Mouse (Mus musculus): Measurements from ENCODE around the gene Igdcc3. TPM values are rescaled to one million over a fixed set of nuclear protein-coding genes. Genes with fewer than 3 reads are reported as not detected.

The Igdcc3 gene
- 4.8 and 5.5 TPM in 2 replicates for polyA plus RNA-seq (2014; fragmentation: Nextera tagmentation; extraction: Ambion mirVana)

GRCm38 (mm10) chr9:65140936-65141305 lies at the start of gene Igdcc3:
TSS of gene Igdcc3 (plus strand) at chr9:65141189.
- Histone ChIP-seq H3K9ac (ENCODE audit: low read depth, low read length) (peak within 1 kb of the TSS; percentile 54), H3K4me3 (ENCODE audit: low read depth, low read length) (peak within 1 kb of the TSS; percentile 69), H3K27ac (ENCODE audit: low read depth, low read length) (peak within 1 kb of the TSS; percentile 49), H3K36me3 (ENCODE audit: control insufficient read depth, insufficient read depth, low read length) (no peaks in the 10 kb centered on the region; the same call in 1 of the 2 replicates), H3K9me3 (ENCODE audit: control insufficient read depth, low read length) (no peaks in the 10 kb centered on the region), H3K4me2 (peak within 1 kb of the TSS; percentile 95), H3K4me1 (replicated peaks; ENCODE audit: control insufficient read depth, insufficient read depth, low read length) (no peaks in the 10 kb centered on the region; the same call in 1 of the 2 replicates), H3K27me3 (replicated peaks; ENCODE audit: control insufficient read depth, insufficient read depth, low read length) (peaks cover 61% of the 10 kb centered on the region)
- ATAC-seq (replicated peaks; ENCODE audit: low FRiP score) (peak; percentile 43; the same call in 1 of the 2 replicates), DNase-seq (ENCODE audit: low spot score) (peak; percentile 69)
- WGBS: under 1% methylated on average over 42 of the region's 48 CpGs

- ATAC-seq (replicated peaks; ENCODE audit: low FRiP score) (no peak), DNase-seq (ENCODE audit: low spot score) (peak; percentile 50)
- Histone ChIP-seq H3K27me3 (replicated peaks; ENCODE audit: control insufficient read depth, insufficient read depth, low read length) (no peaks in the 10 kb centered on the region), H3K36me3 (ENCODE audit: control insufficient read depth, insufficient read depth, low read length) (no peaks in the 10 kb centered on the region), H3K4me3 (ENCODE audit: low read depth, low read length) (no peak overlapping the region), H3K9ac (ENCODE audit: low read depth, low read length) (no peak overlapping the region), H3K9me3 (ENCODE audit: control insufficient read depth, low read length) (no peaks in the 10 kb centered on the region), H3K27ac (ENCODE audit: low read depth, low read length) (no peak overlapping the region), H3K4me1 (replicated peaks; ENCODE audit: control insufficient read depth, insufficient read depth, low read length) (no peaks in the 10 kb centered on the region), H3K4me2 (no peak overlapping the region)
- 45% methylated on average over 6 of the region's 6 CpGs for WGBS
Observed at GRCm38 (mm10) chr9:65094237-65094636, 46.8 kb upstream of the Igdcc3 start.

GRCm38 (mm10) chr9:65100991-65101685 lies 39.9 kb upstream of the Igdcc3 start, which contains the start of gene Igdcc4:
TSS of gene Igdcc4 (plus strand) at chr9:65101486.
- peaks cover 38% of the 10 kb centered on the region for H3K27me3 ChIP-seq (replicated peaks; ENCODE audit: control insufficient read depth, insufficient read depth, low read length)
- ATAC-seq (replicated peaks; ENCODE audit: low FRiP score): peak; percentile 37; the same call in 1 of the 2 replicates
- H3K4me2 ChIP-seq: peak within 1 kb of the TSS; percentile 98
- H3K4me1 ChIP-seq (replicated peaks; ENCODE audit: control insufficient read depth, insufficient read depth, low read length): peaks cover 11% of the 10 kb centered on the region
- 2% methylated on average over 58 of the region's 76 CpGs for WGBS
- peak; percentile 49 for DNase-seq (ENCODE audit: low spot score)
- H3K9me3 ChIP-seq (ENCODE audit: control insufficient read depth, low read length): 0 out of 2 replicates have a peak, but pooled peaks cover 2% of the 10 kb centered on the region
- peak within 1 kb of the TSS; percentile 69 for H3K9ac ChIP-seq (ENCODE audit: low read depth, low read length)
- H3K36me3 ChIP-seq (ENCODE audit: control insufficient read depth, insufficient read depth, low read length): no peaks in the 10 kb centered on the region
- peak within 1 kb of the TSS; percentile 67 for H3K4me3 ChIP-seq (ENCODE audit: low read depth, low read length)
- peak within 1 kb of the TSS; percentile 78 for H3K27ac ChIP-seq (ENCODE audit: low read depth, low read length)

- peak; percentile 71 for DNase-seq (ENCODE audit: low spot score)
- peak overlapping the region; percentile 78 for H3K27ac ChIP-seq (ENCODE audit: low read depth, low read length)
Observed at GRCm38 (mm10) chr9:65101686-65102376, 39.2 kb upstream of the Igdcc3 start.

GRCm38 (mm10) chr9:65102377-65103172 lies 38.4 kb upstream of the Igdcc3 start:
- Histone ChIP-seq H3K27ac (ENCODE audit: low read depth, low read length) (peak overlapping the region; percentile 78), H3K36me3 (ENCODE audit: control insufficient read depth, insufficient read depth, low read length) (no peaks in the 10 kb centered on the region), H3K9ac (ENCODE audit: low read depth, low read length) (peak overlapping the region; percentile 69), H3K4me2 (peak overlapping the region; percentile 98), H3K4me1 (replicated peaks; ENCODE audit: control insufficient read depth, insufficient read depth, low read length) (peaks cover 14% of the 10 kb centered on the region), H3K4me3 (ENCODE audit: low read depth, low read length) (peak overlapping the region; percentile 67), H3K9me3 (ENCODE audit: control insufficient read depth, low read length) (0 out of 2 replicates have a peak, but pooled peaks cover 2% of the 10 kb centered on the region), H3K27me3 (replicated peaks; ENCODE audit: control insufficient read depth, insufficient read depth, low read length) (peaks cover 40% of the 10 kb centered on the region)
- WGBS: 6% methylated on average over 36 of the region's 36 CpGs
- ATAC-seq (replicated peaks; ENCODE audit: low FRiP score) (peak; percentile 35; the same call in 1 of the 2 replicates), DNase-seq (ENCODE audit: low spot score) (no peak)

More at GRCm38 (mm10) chr9:65101686-65102376, 39.2 kb upstream of the Igdcc3 start:
- peaks cover 14% of the 10 kb centered on the region for H3K4me1 ChIP-seq (replicated peaks; ENCODE audit: control insufficient read depth, insufficient read depth, low read length)
- no peaks in the 10 kb centered on the region for H3K36me3 ChIP-seq (ENCODE audit: control insufficient read depth, insufficient read depth, low read length)
- WGBS: 2% methylated on average over 39 of the region's 39 CpGs
- 0 out of 2 replicates have a peak, but pooled peaks cover 2% of the 10 kb centered on the region for H3K9me3 ChIP-seq (ENCODE audit: control insufficient read depth, low read length)
- peaks cover 39% of the 10 kb centered on the region for H3K27me3 ChIP-seq (replicated peaks; ENCODE audit: control insufficient read depth, insufficient read depth, low read length)
- H3K4me3 ChIP-seq (ENCODE audit: low read depth, low read length): peak overlapping the region; percentile 67
- H3K9ac ChIP-seq (ENCODE audit: low read depth, low read length): peak overlapping the region; percentile 69
- peak; percentile 56; the same call in 1 of the 2 replicates for ATAC-seq (replicated peaks; ENCODE audit: low FRiP score)
- peak overlapping the region; percentile 98 for H3K4me2 ChIP-seq

GRCm38 (mm10) chr9:65103173-65103752 lies 37.7 kb upstream of the Igdcc3 start:
- 0 out of 2 replicates have a peak, but pooled peaks cover 2% of the 10 kb centered on the region for H3K9me3 ChIP-seq (ENCODE audit: control insufficient read depth, low read length)
- ATAC-seq (replicated peaks; ENCODE audit: low FRiP score) (no peak), DNase-seq (ENCODE audit: low spot score) (no peak)
- H3K9ac ChIP-seq (ENCODE audit: low read depth, low read length): no peak overlapping the region; the same call in 1 of the 2 replicates
- peak overlapping the region; percentile 98 for H3K4me2 ChIP-seq
- H3K36me3 ChIP-seq (ENCODE audit: control insufficient read depth, insufficient read depth, low read length): no peaks in the 10 kb centered on the region
- peak overlapping the region; percentile 67 for H3K4me3 ChIP-seq (ENCODE audit: low read depth, low read length)
- peaks cover 42% of the 10 kb centered on the region for H3K27me3 ChIP-seq (replicated peaks; ENCODE audit: control insufficient read depth, insufficient read depth, low read length)
- H3K27ac ChIP-seq (ENCODE audit: low read depth, low read length): no peak overlapping the region
- H3K4me1 ChIP-seq (replicated peaks; ENCODE audit: control insufficient read depth, insufficient read depth, low read length): peaks cover 14% of the 10 kb centered on the region
- 26% methylated on average over 8 of the region's 8 CpGs for WGBS

- H3K36me3 ChIP-seq (ENCODE audit: control insufficient read depth, insufficient read depth, low read length): no peaks in the 10 kb centered on the region
- H3K9me3 ChIP-seq (ENCODE audit: control insufficient read depth, low read length): no peaks in the 10 kb centered on the region
- no peak overlapping the region for H3K27ac ChIP-seq (ENCODE audit: low read depth, low read length)
- H3K4me2 ChIP-seq: no peak overlapping the region
- no peak for DNase-seq (ENCODE audit: low spot score)
- H3K4me3 ChIP-seq (ENCODE audit: low read depth, low read length): no peak overlapping the region
- peaks cover 14% of the 10 kb centered on the region for H3K4me1 ChIP-seq (replicated peaks; ENCODE audit: control insufficient read depth, insufficient read depth, low read length)
- no peak overlapping the region for H3K9ac ChIP-seq (ENCODE audit: low read depth, low read length)
- 79% methylated on average over 4 of the region's 4 CpGs for whole genome bisulfite sequencing
- H3K27me3 ChIP-seq (replicated peaks; ENCODE audit: control insufficient read depth, insufficient read depth, low read length): peaks cover 48% of the 10 kb centered on the region
- no peak for ATAC-seq (replicated peaks; ENCODE audit: low FRiP score)
Observed at GRCm38 (mm10) chr9:65106821-65107220, 34.2 kb upstream of the Igdcc3 start.

GRCm38 (mm10) chr9:65107893-65108292 lies 33.1 kb upstream of the Igdcc3 start:
- H3K36me3 ChIP-seq (ENCODE audit: control insufficient read depth, insufficient read depth, low read length): no peaks in the 10 kb centered on the region
- no peak overlapping the region for H3K4me2 ChIP-seq
- peaks cover 12% of the 10 kb centered on the region for H3K4me1 ChIP-seq (replicated peaks; ENCODE audit: control insufficient read depth, insufficient read depth, low read length)
- no peak for ATAC-seq (replicated peaks; ENCODE audit: low FRiP score)
- no peaks in the 10 kb centered on the region for H3K9me3 ChIP-seq (ENCODE audit: control insufficient read depth, low read length)
- no peak overlapping the region for H3K4me3 ChIP-seq (ENCODE audit: low read depth, low read length)
- WGBS: 83% methylated on average over 1 of the region's 1 CpGs
- peaks cover 38% of the 10 kb centered on the region for H3K27me3 ChIP-seq (replicated peaks; ENCODE audit: control insufficient read depth, insufficient read depth, low read length)
- H3K27ac ChIP-seq (ENCODE audit: low read depth, low read length): no peak overlapping the region
- DNase-seq (ENCODE audit: low spot score): no peak
- H3K9ac ChIP-seq (ENCODE audit: low read depth, low read length): no peak overlapping the region
